Mouse (Mus musculus) hindbrain, embryonic 10.5 days (tissue): ENCODE data around the gene Ahnak. TPM values are rescaled to one million over a fixed set of nuclear protein-coding genes. Genes with fewer than 3 reads are reported as not detected.

Experiments
- DNase-seq: peaks from one replicate; pipeline ENCODE4 v3.0.0-alpha.2; 2017; ENCODE audit warnings: low spot score
- H3K27ac ChIP-seq: fragments of 300-500 bp; sonication (generic); 2 replicates; pipeline ENCODE4 v1.5.1; 2016; ENCODE audit warnings: mild to moderate bottlenecking, moderate library complexity
- H3K27me3 ChIP-seq: fragments of 300-500 bp; sonication (generic); 2 replicates; pipeline ENCODE4 v1.6.1; 2016; ENCODE audit warnings: mild to moderate bottlenecking; ENCODE audit not compliant: poor library complexity, insufficient read depth, severe bottlenecking
- H3K36me3 ChIP-seq: fragments of 300-500 bp; sonication (generic); 2 replicates; pipeline ENCODE4 v1.6.1; 2016; ENCODE audit warnings: mild to moderate bottlenecking, moderate library complexity
- H3K4me1 ChIP-seq: fragments of 300-500 bp; sonication (generic); replicated peaks from 2 replicates; pipeline ENCODE4 v1.6.1; 2016; ENCODE audit warnings: mild to moderate bottlenecking
- H3K4me3 ChIP-seq: fragments of 300-500 bp; sonication (generic); 2 replicates; pipeline ENCODE4 v1.5.1; 2016; ENCODE audit warnings: mild to moderate bottlenecking, moderate library complexity
- H3K9me3 ChIP-seq: fragments of 300-500 bp; sonication (generic); 2 replicates; pipeline ENCODE4 v1.6.1; 2016; ENCODE audit warnings: mild to moderate bottlenecking, moderate library complexity
- whole genome bisulfite sequencing: fragments of 180-500 bp; shearing (Covaris S2); methylation state at CpG from one replicate; pipeline ENCODE4 v1.1.7; 2016; 5-methylcytosine and 5-hydroxymethylcytosine counted together
- polyA plus RNA-seq: library from polyadenylated mRNA; unstranded; fragments of >200 nt; fragmentation: Nextera tagmentation; extraction: Ambion mirVana; gene quantifications from 2 replicates; pipeline ENCODE4 v1.2.1, GENCODE M21; 2016

Ahnak gene
- 8.1 and 11.0 TPM in 2 replicates for polyA plus RNA-seq

GRCm38 (mm10) chr19:8989066-8989566 is at the start of gene Ahnak:
TSS of gene Ahnak (plus strand) at chr19:8989284.
- Histone ChIP-seq H3K27ac (peak within 1 kb of the TSS; percentile 86), H3K4me1 (peaks cover 62% of the 10 kb centered on the region), H3K4me3 (peak within 1 kb of the TSS; percentile 70), H3K27me3 (peaks cover 60% of the 10 kb centered on the region), H3K9me3 (no peaks in the 10 kb centered on the region), H3K36me3 (no peaks in the 10 kb centered on the region)
- DNase-seq: peak; percentile 71
- WGBS: under 1% methylated on average over 41 of the region's 42 CpGs

GRCm38 (mm10) chr19:8940526-8941133 is 48.5 kb upstream of the Ahnak start:
- WGBS: 82% methylated on average over 15 of the region's 15 CpGs
- H3K4me3 ChIP-seq: peak overlapping the region; percentile 95
- peaks cover 60% of the 10 kb centered on the region for H3K36me3 ChIP-seq
- peaks cover 46% of the 10 kb centered on the region for H3K4me1 ChIP-seq
- no peaks in the 10 kb centered on the region for H3K9me3 ChIP-seq
- H3K27ac ChIP-seq: peak overlapping the region; percentile 98
- H3K27me3 ChIP-seq: no peaks in the 10 kb centered on the region
- DNase-seq: no peak

GRCm38 (mm10) chr19:8941136-8941514 is 48.0 kb upstream of the Ahnak start:
- H3K4me1 ChIP-seq: peaks cover 46% of the 10 kb centered on the region
- 40% methylated on average over 10 of the region's 10 CpGs for WGBS
- peak overlapping the region; percentile 95 for H3K4me3 ChIP-seq
- H3K9me3 ChIP-seq: no peaks in the 10 kb centered on the region
- H3K27ac ChIP-seq: peak overlapping the region; percentile 98
- no peaks in the 10 kb centered on the region for H3K27me3 ChIP-seq
- DNase-seq: peak; percentile 18
- H3K36me3 ChIP-seq: peaks cover 60% of the 10 kb centered on the region

- WGBS: under 1% methylated on average over 64 of the region's 64 CpGs
These were observed 47.4 kb upstream of the Ahnak start, which contains the start of gene Mta2 for GRCm38 (mm10) chr19:8941515-8942217. TSS of gene Mta2 (plus strand) at chr19:8941875.

GRCm38 (mm10) chr19:8942276-8942964 is 46.7 kb upstream of the Ahnak start:
- WGBS: under 1% methylated on average over 46 of the region's 46 CpGs
- no peaks in the 10 kb centered on the region for H3K27me3 ChIP-seq
- peaks cover 60% of the 10 kb centered on the region for H3K36me3 ChIP-seq
- H3K4me1 ChIP-seq: peaks cover 46% of the 10 kb centered on the region
- H3K27ac ChIP-seq: peak overlapping the region; percentile 98
- H3K4me3 ChIP-seq: peak overlapping the region; percentile 95
- no peaks in the 10 kb centered on the region for H3K9me3 ChIP-seq
- DNase-seq: peak; percentile 71

More at GRCm38 (mm10) chr19:8941515-8942217, 47.4 kb upstream of the Ahnak start, which contains the start of gene Mta2:
- H3K4me1 ChIP-seq: peaks cover 46% of the 10 kb centered on the region
- peak; percentile 99 for DNase-seq
- H3K4me3 ChIP-seq: peak within 1 kb of the TSS; percentile 95
- peaks cover 60% of the 10 kb centered on the region for H3K36me3 ChIP-seq
- no peaks in the 10 kb centered on the region for H3K9me3 ChIP-seq
- peak within 1 kb of the TSS; percentile 98 for H3K27ac ChIP-seq
- no peaks in the 10 kb centered on the region for H3K27me3 ChIP-seq

GRCm38 (mm10) chr19:8943047-8943446 is 46.0 kb upstream of the Ahnak start:
- H3K4me3 ChIP-seq: peak overlapping the region; percentile 95
- WGBS: 72% methylated on average over 2 of the region's 2 CpGs
- H3K36me3 ChIP-seq: peaks cover 63% of the 10 kb centered on the region
- no peak for DNase-seq
- H3K27ac ChIP-seq: peak overlapping the region; percentile 98
- H3K27me3 ChIP-seq: no peaks in the 10 kb centered on the region
- H3K9me3 ChIP-seq: no peaks in the 10 kb centered on the region
- H3K4me1 ChIP-seq: peaks cover 46% of the 10 kb centered on the region

GRCm38 (mm10) chr19:8944062-8944461 is 45.0 kb upstream of the Ahnak start:
- DNase-seq: no peak
- Histone ChIP-seq H3K4me3 (peak overlapping the region; percentile 95), H3K9me3 (no peaks in the 10 kb centered on the region), H3K36me3 (peaks cover 63% of the 10 kb centered on the region), H3K27me3 (no peaks in the 10 kb centered on the region), H3K4me1 (peaks cover 46% of the 10 kb centered on the region), H3K27ac (no peak overlapping the region; the same call in 1 of the 2 replicates)
- 80% methylated on average over 5 of the region's 5 CpGs for WGBS

GRCm38 (mm10) chr19:8944750-8945149 is 44.3 kb upstream of the Ahnak start:
- peak overlapping the region; percentile 28; the same call in 1 of the 2 replicates for H3K4me3 ChIP-seq
- WGBS: 59% methylated on average over 5 of the region's 5 CpGs
- peaks cover 66% of the 10 kb centered on the region for H3K36me3 ChIP-seq
- DNase-seq: peak; percentile 70
- H3K4me1 ChIP-seq: peaks cover 46% of the 10 kb centered on the region
- H3K27ac ChIP-seq: no peak overlapping the region; the same call in 1 of the 2 replicates
- no peaks in the 10 kb centered on the region for H3K9me3 ChIP-seq
- no peaks in the 10 kb centered on the region for H3K27me3 ChIP-seq

GRCm38 (mm10) chr19:8945251-8945650 is 43.8 kb upstream of the Ahnak start:
- Histone ChIP-seq H3K4me3 (peak overlapping the region; percentile 28; the same call in 1 of the 2 replicates), H3K27ac (no peak overlapping the region), H3K36me3 (peaks cover 70% of the 10 kb centered on the region), H3K4me1 (peaks cover 45% of the 10 kb centered on the region), H3K27me3 (no peaks in the 10 kb centered on the region), H3K9me3 (no peaks in the 10 kb centered on the region)
- DNase-seq: no peak
- WGBS: 93% methylated on average over 6 of the region's 6 CpGs

GRCm38 (mm10) chr19:8946929-8947328 is 42.2 kb upstream of the Ahnak start:
- H3K27me3 ChIP-seq: no peaks in the 10 kb centered on the region
- no peak for DNase-seq
- 95% methylated on average over 7 of the region's 7 CpGs for WGBS
- H3K4me1 ChIP-seq: peaks cover 32% of the 10 kb centered on the region
- H3K4me3 ChIP-seq: no peak overlapping the region
- no peaks in the 10 kb centered on the region for H3K9me3 ChIP-seq
- H3K27ac ChIP-seq: no peak overlapping the region
- H3K36me3 ChIP-seq: peaks cover 87% of the 10 kb centered on the region

- no peak overlapping the region for H3K4me3 ChIP-seq
- H3K9me3 ChIP-seq: no peaks in the 10 kb centered on the region
- peaks cover 78% of the 10 kb centered on the region for H3K36me3 ChIP-seq
- H3K4me1 ChIP-seq: peaks cover 29% of the 10 kb centered on the region
- WGBS: 93% methylated on average over 5 of the region's 5 CpGs
- DNase-seq: no peak
- no peak overlapping the region for H3K27ac ChIP-seq
- no peaks in the 10 kb centered on the region for H3K27me3 ChIP-seq
These were observed 38.9 kb upstream of the Ahnak start for GRCm38 (mm10) chr19:8950190-8950589.

- 92% methylated on average over 9 of the region's 9 CpGs for WGBS
- Histone ChIP-seq H3K4me3 (0 out of 2 replicates have a peak overlapping the region, but pooled peaks have one; percentile 2), H3K4me1 (peaks cover 26% of the 10 kb centered on the region), H3K27ac (peak overlapping the region; percentile 87), H3K9me3 (no peaks in the 10 kb centered on the region), H3K36me3 (peaks cover 77% of the 10 kb centered on the region), H3K27me3 (no peaks in the 10 kb centered on the region)
- no peak for DNase-seq
These were observed 36.8 kb upstream of the Ahnak start for GRCm38 (mm10) chr19:8952241-8952640.
